Mouse (Mus musculus): Measurements from ENCODE around the gene Rbfox2.

DNA sequence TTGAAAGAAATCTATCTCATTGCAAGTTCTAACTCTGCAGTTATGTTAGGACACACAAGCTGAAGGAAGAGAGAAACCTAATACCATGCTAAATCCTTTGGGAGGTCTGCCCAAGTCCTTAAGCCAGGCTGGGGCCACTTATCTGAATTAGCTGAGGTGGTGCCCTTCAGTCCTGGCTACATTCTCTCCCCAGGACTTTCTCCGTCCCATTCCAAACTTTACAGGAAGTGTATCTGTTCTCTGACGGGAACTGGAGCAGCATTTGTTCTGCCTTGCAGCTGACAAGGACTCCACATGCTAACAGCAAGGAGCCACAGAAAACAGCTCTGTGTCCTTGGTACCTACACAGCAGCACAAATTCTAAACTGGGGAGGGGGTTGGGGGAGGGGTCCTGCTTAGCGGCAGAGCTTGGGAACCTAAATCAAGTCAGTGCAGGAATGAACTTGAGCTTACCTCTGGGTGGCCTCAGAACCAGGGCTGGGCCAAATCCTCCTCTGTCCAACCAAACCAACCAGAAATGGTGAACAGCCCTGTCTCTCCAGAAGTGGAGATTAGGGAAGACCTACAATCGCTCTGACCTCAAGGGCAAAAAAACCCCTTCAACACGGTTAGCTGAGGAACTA, 91.5 kb downstream of the Rbfox2 start:
- TF ChIP-seq CTCF (IDR thresholded peaks at IDR 0.05; ENCODE audit: low read depth) (no peak), EP300 (optimal IDR thresholded peaks at IDR 0.05) (no peak)
